Mouse (Mus musculus) monocyte, adult 2 months (primary cell): ENCODE results near the gene Sfxn5.

Experiments
- DNase-seq, 2 experiments: peaks; one replicate each; pipeline ENCODE4 v3.0.0; 2022; ENCODE audit warnings: low spot score in 2 of 2, low read depth in 1 of 2

Gene Sfxn5

GRCm38 (mm10) chr6:85237001-85237400 lies 96.2 kb downstream of the Sfxn5 start:
- DNase-seq = no peak

- DNase-seq = no peak
Measured at GRCm38 (mm10) chr6:85234796-85235195, 98.4 kb downstream of the Sfxn5 start.

GRCm38 (mm10) chr6:85232836-85233623 lies 100.2 kb downstream of the Sfxn5 start:
- DNase-seq = no peak

DNA sequence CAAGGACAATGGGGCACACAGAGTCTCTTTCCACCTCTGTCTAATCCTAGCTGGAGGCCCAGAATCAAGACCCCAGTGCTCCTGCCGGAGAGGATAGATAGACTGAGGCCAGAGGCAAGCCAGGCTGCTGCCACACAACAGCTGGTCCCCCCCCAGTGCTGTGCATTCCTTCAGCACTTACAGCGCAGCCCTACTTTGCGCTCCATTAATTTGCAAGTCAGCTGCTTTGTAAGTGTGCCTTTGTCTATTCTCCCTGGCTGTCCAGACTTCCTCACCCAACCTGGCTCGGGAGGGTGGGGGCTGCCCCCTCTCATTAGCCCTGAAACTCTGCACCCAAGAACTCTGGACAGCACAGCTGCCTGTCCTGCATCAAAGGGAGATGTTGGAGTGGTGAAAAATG lies 101.2 kb downstream of the Sfxn5 start:
- DNase-seq = no peak

DNA sequence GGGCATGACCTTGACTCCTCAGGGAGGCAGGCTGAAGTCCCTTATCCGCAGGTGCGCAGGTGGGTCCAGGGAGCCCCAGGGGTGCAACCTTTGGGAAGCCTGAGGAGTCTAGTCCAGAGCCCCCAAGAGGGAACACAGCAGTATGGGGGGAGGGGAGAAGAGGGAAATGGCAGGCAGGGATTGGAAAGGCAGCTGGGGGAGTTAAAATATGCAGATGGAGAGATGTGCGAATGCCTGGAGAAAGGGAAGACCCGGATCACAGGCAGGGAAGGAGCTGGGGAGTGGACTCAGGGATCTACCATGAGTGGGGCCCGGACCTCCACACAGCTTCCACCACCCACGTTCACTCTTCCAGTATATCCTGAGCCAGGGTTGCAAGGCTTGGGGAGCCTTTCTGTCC lies 101.8 kb downstream of the Sfxn5 start:
- DNase-seq = no peak

GRCm38 (mm10) chr6:85230762-85231161 lies 102.5 kb downstream of the Sfxn5 start:
- no peak for DNase-seq

- DNase-seq = no peak
Measured at GRCm38 (mm10) chr6:85227520-85227919, 105.7 kb downstream of the Sfxn5 start.

- DNase-seq = no peak
Measured at GRCm38 (mm10) chr6:85226570-85226969, 106.7 kb downstream of the Sfxn5 start.

- DNase-seq = no peak
Measured at GRCm38 (mm10) chr6:85224442-85224891, 108.8 kb downstream of the Sfxn5 start.

- DNase-seq = no peak
Measured at GRCm38 (mm10) chr6:85223498-85224150, 109.6 kb downstream of the Sfxn5 start.

GRCm38 (mm10) chr6:85222551-85222950 lies 110.7 kb downstream of the Sfxn5 start:
- no peak for DNase-seq

GRCm38 (mm10) chr6:85220917-85221316 lies 112.3 kb downstream of the Sfxn5 start:
- no peak for DNase-seq

DNA sequence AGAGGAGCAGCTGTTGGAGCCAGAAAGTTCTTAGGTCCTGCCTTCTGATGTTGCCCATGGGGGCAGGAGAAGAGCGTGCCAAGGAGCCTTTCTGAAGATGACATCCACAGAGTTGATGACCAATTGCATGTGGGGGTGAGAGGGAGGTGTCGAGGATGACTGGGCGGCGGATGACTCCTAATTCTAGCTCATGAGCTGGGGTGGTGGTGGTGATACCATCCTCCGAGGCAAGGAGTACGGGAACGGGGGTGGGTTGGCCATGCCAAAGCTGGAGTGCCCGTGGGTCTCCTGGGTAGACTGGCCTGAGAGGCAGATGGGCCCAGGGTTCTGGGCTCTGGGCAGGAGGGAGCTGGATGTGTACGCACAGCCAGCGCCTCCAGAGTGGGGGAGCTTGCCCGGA lies 113.5 kb downstream of the Sfxn5 start:
- DNase-seq = no peak

GRCm38 (mm10) chr6:85218684-85219445 lies 114.4 kb downstream of the Sfxn5 start:
- DNase-seq = no peak

- DNase-seq = no peak
Measured at GRCm38 (mm10) chr6:85218251-85218650, 115.0 kb downstream of the Sfxn5 start.

- no peak for DNase-seq
Measured at GRCm38 (mm10) chr6:85210686-85211085, 122.5 kb downstream of the Sfxn5 start.

DNA sequence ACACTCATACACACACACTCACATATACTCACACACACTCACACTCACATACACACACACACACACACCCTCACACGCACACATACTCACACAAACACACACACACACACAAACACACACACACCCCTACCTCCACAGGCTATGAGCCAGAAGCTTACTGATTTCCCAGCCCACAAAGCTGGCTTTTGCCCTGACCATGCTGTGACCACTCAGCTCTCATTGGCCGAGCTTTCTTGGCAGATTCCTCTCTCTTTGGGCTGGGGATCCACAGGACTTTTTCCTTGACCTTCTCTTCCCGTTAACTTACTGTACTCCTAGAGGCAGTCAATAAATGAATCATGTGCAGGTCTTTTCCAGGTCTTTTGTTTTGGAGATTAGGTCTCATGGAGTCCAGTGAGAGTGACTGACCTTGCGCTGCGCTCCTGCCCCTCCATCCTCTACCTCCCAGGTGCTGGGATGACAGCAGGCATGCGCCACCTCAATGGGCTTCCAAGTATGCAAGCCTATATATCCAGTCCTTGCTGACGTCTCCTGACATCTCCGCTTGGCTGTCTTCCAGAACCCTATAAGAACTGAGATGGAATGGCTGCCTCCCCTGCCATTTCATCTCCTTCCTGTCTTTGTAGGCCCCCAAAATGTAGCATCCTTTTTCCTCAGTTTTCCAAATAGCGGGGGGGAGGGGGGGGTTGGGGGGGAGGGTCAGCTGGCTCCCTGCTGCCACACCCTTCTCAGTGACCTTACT lies 123.8 kb downstream of the Sfxn5 start:
- no peak for DNase-seq

DNA sequence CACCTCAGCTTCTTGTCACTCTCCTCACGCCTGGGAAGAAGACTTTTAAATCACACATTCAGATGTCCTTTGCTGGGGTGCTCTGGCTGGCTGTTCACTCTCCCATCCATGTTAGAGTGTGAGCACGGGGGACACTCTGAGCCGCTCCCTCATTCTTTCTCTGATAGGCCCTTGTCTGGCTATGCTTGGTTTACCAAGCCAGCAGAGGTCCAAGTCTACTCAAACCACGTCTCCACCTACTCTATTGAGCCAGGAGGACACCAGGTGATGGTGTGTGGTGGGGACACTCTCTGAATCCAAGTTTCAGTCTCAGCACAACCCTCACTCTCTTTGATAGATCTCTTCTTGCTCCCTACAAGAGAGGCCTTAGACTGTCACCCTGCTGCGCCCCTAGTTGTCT lies 125.9 kb downstream of the Sfxn5 start:
- no peak for DNase-seq

DNA sequence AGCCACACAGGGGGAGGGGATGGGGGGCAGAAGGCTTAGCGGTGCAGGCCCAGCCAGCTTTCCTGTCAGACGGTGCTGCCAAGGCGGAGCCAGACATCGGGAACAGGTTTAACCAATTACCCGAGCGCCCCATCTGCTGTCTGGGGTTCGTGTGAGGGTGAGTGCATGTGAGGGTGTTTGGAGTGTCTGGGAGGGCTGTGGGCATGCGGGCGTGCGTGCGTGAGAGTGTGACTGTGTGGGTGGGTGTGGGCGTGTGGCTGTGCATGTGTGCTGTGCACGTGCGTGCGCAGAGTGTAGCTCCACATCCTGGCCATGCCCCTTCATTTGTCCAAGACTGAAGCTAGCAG lies 126.3 kb downstream of the Sfxn5 start:
- no peak for DNase-seq

GRCm38 (mm10) chr6:85206182-85206938 lies 126.9 kb downstream of the Sfxn5 start:
- DNase-seq = no peak

GRCm38 (mm10) chr6:85197951-85198350 lies 135.3 kb downstream of the Sfxn5 start:
- no peak for DNase-seq
